25 mouse cellular contexts compared by ENCODE assay signal in the genomic region with DNA sequence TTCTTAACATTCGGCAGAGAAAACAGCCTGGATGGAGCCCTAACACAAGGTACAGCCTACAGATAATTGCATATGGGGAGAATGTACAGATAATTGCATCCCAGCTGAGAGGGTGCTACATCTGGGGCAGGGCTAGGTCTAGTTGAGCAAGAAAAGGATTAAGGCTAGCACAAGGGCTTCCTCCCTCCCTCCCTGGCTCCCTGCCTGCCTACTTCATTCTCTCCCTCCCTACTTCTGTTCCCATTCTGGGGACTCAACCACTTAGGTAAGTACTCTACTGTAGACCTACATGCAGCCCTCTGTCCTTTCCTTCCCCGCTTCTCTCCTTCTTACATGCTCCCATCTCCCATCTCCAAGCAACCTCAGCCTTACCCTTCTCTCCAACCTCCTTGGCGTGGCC. TPM values are rescaled to one million over a fixed set of nuclear protein-coding genes. Genes with fewer than 3 reads are reported as not detected.
DNase-seq lines count a peak whose midpoint lies in the region; ATAC-seq and TF ChIP-seq lines count a peak whose summit lies in the region.
"Had no signal": no experiment of that assay in that cellular context is flagged by ENCODE, and none has a peak within 500 bp of the region (broad histone marks: within the 10 kb centered on the region; RNA-seq: fewer than 3 reads in every experiment).

No protein-coding gene starts in this region.

- no peaks in the 10 kb centered on the region for H3K79me2 ChIP-seq in MEL (ENCODE audit: control insufficient read depth, insufficient read depth, low read length, poor library complexity)

- H3K36me3 ChIP-seq in E14TG2a.4 (ENCODE audit: insufficient read depth, low read length) (peaks cover 4% of the 10 kb centered on the region; the same call in 1 of the 2 replicates), MEL (ENCODE audit: control insufficient read depth in 1 of 2, insufficient read depth in 2 of 2, low read length in 2 of 2) (no peaks in the 10 kb centered on the region)
- H3K36me3 ChIP-seq: embryonic facial prominence, embryonic 13.5 days; forebrain, embryonic 12.5 days; G1E; heart, embryonic 13.5 days had no signal

- H3K9me3 ChIP-seq in E14TG2a.4 (ENCODE audit: low read length) (no peaks in the 10 kb centered on the region), MEL (replicated peaks; ENCODE audit: insufficient read depth, low read length) (no peaks in the 10 kb centered on the region)
- H3K9me3 ChIP-seq: embryonic facial prominence, embryonic 13.5 days; forebrain, embryonic 12.5 days; G1E; heart, embryonic 13.5 days had no signal

- DNase-seq in MEL (ENCODE audit: low read depth, low spot score), result no peak
- peak; percentile 32 for DNase-seq in lung, postnatal 10 days
- peak; percentile 31 to 54 for DNase-seq in lung, postnatal 4 days
- DNase-seq in thymus, postnatal 36 days, result no peak
- no peak for DNase-seq in ovary, adult 18-20 months (ENCODE audit: low spot score)
- DNase-seq: adrenal gland, postnatal 25 days; cerebellum, adult 18-20 months; cerebellum, adult 9-11 months; cerebellum, postnatal 36 days; gastrocnemius, adult 2 months; gastrocnemius, postnatal 25 days; heart, postnatal 36 days had no signal

- H3K4me1 ChIP-seq in E14TG2a.4 (replicated peaks; ENCODE audit: low read depth, low read length), result peaks cover 94% of the 10 kb centered on the region
- H3K4me1 ChIP-seq in MEL (ENCODE audit: control insufficient read depth in 1 of 2, insufficient read depth in 2 of 2, low read length in 2 of 2), result peaks cover 3 to 4% of the 10 kb centered on the region in 2 experiments; a peak in 2 of 4 replicates
- H3K4me1 ChIP-seq: embryonic facial prominence, embryonic 13.5 days; forebrain, embryonic 12.5 days had no signal

- H3K9ac ChIP-seq in MEL (ENCODE audit: control insufficient read depth, low read depth, low read length, poor library complexity, severe bottlenecking), result no peak overlapping the region
- H3K9ac ChIP-seq: embryonic facial prominence, embryonic 13.5 days; forebrain, embryonic 12.5 days; heart, embryonic 13.5 days had no signal

- TF ChIP-seq RAD21 in MEL (IDR thresholded peaks at IDR 0.05; ENCODE audit: low read depth, low read length), result no peak

- H3K27ac ChIP-seq in MEL (ENCODE audit: control insufficient read depth, low read depth, low read length), result no peak overlapping the region
- H3K27ac ChIP-seq: embryonic facial prominence, embryonic 13.5 days; forebrain, embryonic 12.5 days; gastrocnemius, adult 2 months; heart, embryonic 13.5 days had no signal

- no peak for TF ChIP-seq CTCF in E14TG2a.4 (conservative IDR thresholded peaks at IDR 0.05; ENCODE audit: low read length)
- TF ChIP-seq CTCF in MEL (IDR thresholded peaks at IDR 0.05 in 2 of 3, conservative IDR thresholded peaks at IDR 0.05 in 1 of 3; ENCODE audit: control insufficient read depth in 1 of 3, insufficient read depth in 1 of 3, low read depth in 2 of 3, low read length in 3 of 3, poor library complexity in 1 of 3, severe bottlenecking in 1 of 3), result no peak

- TF ChIP-seq POLR2A in MEL (IDR thresholded peaks at IDR 0.05; ENCODE audit: control insufficient read depth in 1 of 2, insufficient read depth in 1 of 2, low read depth in 1 of 2, low read length in 2 of 2, poor library complexity in 1 of 2), result no peak

- peak overlapping the region; percentile 3; the same call in 1 of the 2 replicates for H3K4me3 ChIP-seq in E14TG2a.4 (replicated peaks; ENCODE audit: low read length)
- H3K4me3 ChIP-seq in MEL (ENCODE audit: control insufficient read depth in 1 of 2, insufficient read depth in 1 of 2, low read depth in 2 of 2, low read length in 2 of 2), result no peak overlapping the region
- H3K4me3 ChIP-seq: embryonic facial prominence, embryonic 13.5 days; forebrain, embryonic 12.5 days; gastrocnemius, adult 2 months; heart, embryonic 13.5 days had no signal

- H3K27me3 ChIP-seq in E14TG2a.4 (ENCODE audit: insufficient read depth, low read length) (no peaks in the 10 kb centered on the region), MEL (ENCODE audit: control insufficient read depth in 1 of 2, insufficient read depth in 2 of 2, low read length in 2 of 2) (no peaks in the 10 kb centered on the region)
- H3K27me3 ChIP-seq: embryonic facial prominence, embryonic 13.5 days; heart, embryonic 13.5 days had no signal

- no peak for ATAC-seq in megakaryocyte-erythroid progenitor cell, adult 5-6 weeks (replicated peaks; ENCODE audit: low FRiP score, low TSS enrichment, poor library complexity, severe bottlenecking)
- ATAC-seq: forebrain, embryonic 16.5 days; hindbrain, embryonic 16.5 days had no signal

- no peak for TF ChIP-seq EP300 in MEL (IDR thresholded peaks at IDR 0.05; ENCODE audit: low read depth in 1 of 2, low read length in 2 of 2)

TF ChIP-seq in MEL, 35 proteins besides CTCF, POLR2A, EP300 and RAD21:
- TF ChIP-seq ZC3H11A (IDR thresholded peaks at IDR 0.05; ENCODE audit: low read depth, low read length) (no peak), ETS1 (IDR thresholded peaks at IDR 0.05; ENCODE audit: low read depth, low read length) (peak; percentile 49; the same call in 1 of the 2 replicates), POLR2AphosphoS5 (IDR thresholded peaks at IDR 0.05; ENCODE audit: borderline replicate concordance, low read depth, low read length) (no peak), SIN3A (IDR thresholded peaks at IDR 0.05; ENCODE audit: low read length) (no peak), MXI1 (IDR thresholded peaks at IDR 0.05; ENCODE audit: low read depth, low read length) (no peak), E2F4 (IDR thresholded peaks at IDR 0.05; ENCODE audit: borderline replicate concordance, low read depth, low read length) (no peak), ZMIZ1 (IDR thresholded peaks at IDR 0.05; ENCODE audit: low read depth, low read length) (no peak), MYB (IDR thresholded peaks at IDR 0.05; ENCODE audit: low read depth, low read length) (no peak), SMC3 (IDR thresholded peaks at IDR 0.05; ENCODE audit: low read depth, low read length) (no peak)

RNA-seq across cellular contexts. Expression of gene Fam25c, which starts 1.9 kb away (rescaled TPM):
- not detected in 2 replicates for total RNA-seq in MEL (2012; rRNA removed)
- polyA plus RNA-seq in MEL (2012; ENCODE audit: insufficient read depth in 1 of 2, insufficient read length in 2 of 2, low read depth in 1 of 2, low replicate concordance in 2 of 2, missing spikeins in 1 of 2), result not detected
- not detected in 2 replicates for total RNA-seq in megakaryocyte-erythroid progenitor cell, adult 5-6 weeks (2014; fragmentation: Nextera tagmentation)
- total RNA-seq in megakaryocyte-erythroid progenitor cell, adult 5-6 weeks (2017), result not detected in 2 replicates
- total RNA-seq: adrenal gland, postnatal 25 days; CH12.LX; G1E; gastrocnemius, adult 2 months; granulocyte monocyte progenitor cell, adult 5-6 weeks; heart, adult 8-10 months; heart, postnatal 36 days had no signal
- polyA plus RNA-seq: forebrain, embryonic 12.5 days; forebrain, embryonic 16.5 days; G1E; heart, embryonic 13.5 days; heart, postnatal 0 days; hindbrain, embryonic 11.5 days; hindbrain, embryonic 16.5 days had no signal

RNA-seq across cellular contexts. Expression of gene Sncg, which starts 21.3 kb away (rescaled TPM):
- not detected in 2 replicates for total RNA-seq in MEL (2012; rRNA removed)
- polyA plus RNA-seq in MEL (2012; ENCODE audit: insufficient read depth in 1 of 2, insufficient read length in 2 of 2, low read depth in 1 of 2, low replicate concordance in 2 of 2, missing spikeins in 1 of 2), result not detected
- not detected in 2 replicates for total RNA-seq in megakaryocyte-erythroid progenitor cell, adult 5-6 weeks (2014; fragmentation: Nextera tagmentation)
- not detected in 2 replicates for total RNA-seq in megakaryocyte-erythroid progenitor cell, adult 5-6 weeks (2017)
- total RNA-seq: granulocyte monocyte progenitor cell, adult 5-6 weeks had no signal
- polyA plus RNA-seq: G1E had no signal

RNA-seq across cellular contexts. Expression of gene Mmrn2, which starts 21.9 kb away (rescaled TPM):
- 0.08 TPM in 1 of 2 replicates, not detected in the other for total RNA-seq in MEL (2012; rRNA removed)
- under 1 TPM in 1 of 2 experiments, not detected in 1; 0.03 TPM for polyA plus RNA-seq in MEL (2012; ENCODE audit: insufficient read depth in 1 of 2, insufficient read length in 2 of 2, low read depth in 1 of 2, low replicate concordance in 2 of 2, missing spikeins in 1 of 2)
- not detected in 2 replicates for total RNA-seq in megakaryocyte-erythroid progenitor cell, adult 5-6 weeks (2014; fragmentation: Nextera tagmentation)
- total RNA-seq in megakaryocyte-erythroid progenitor cell, adult 5-6 weeks (2017), result not detected in 2 replicates
- total RNA-seq: CH12.LX; granulocyte monocyte progenitor cell, adult 5-6 weeks had no signal

RNA-seq across cellular contexts. Expression of gene Glud1, which starts 42.8 kb away (rescaled TPM):
- total RNA-seq in MEL (2012; rRNA removed), result 92.3 and 99.9 TPM in 2 replicates
- polyA plus RNA-seq in MEL (2012; ENCODE audit: insufficient read depth in 1 of 2, insufficient read length in 2 of 2, low read depth in 1 of 2, low replicate concordance in 2 of 2, missing spikeins in 1 of 2), result 100 to 1,000 TPM in 1 of 2 experiments, 10 to 100 TPM in 1; 57.1 to 125 TPM
- 38.5 and 40.5 TPM in 2 replicates for total RNA-seq in megakaryocyte-erythroid progenitor cell, adult 5-6 weeks (2014; fragmentation: Nextera tagmentation)
- total RNA-seq in megakaryocyte-erythroid progenitor cell, adult 5-6 weeks (2017), result 34.3 and 37.8 TPM in 2 replicates

RNA-seq across cellular contexts. Expression of gene Shld2, which starts 43.0 kb away (rescaled TPM):
- total RNA-seq in MEL (2012; rRNA removed), result 7.9 and 9.2 TPM in 2 replicates
- polyA plus RNA-seq in MEL (2012; ENCODE audit: insufficient read depth in 1 of 2, insufficient read length in 2 of 2, low read depth in 1 of 2, low replicate concordance in 2 of 2, missing spikeins in 1 of 2), result 1 to 10 TPM in 1 of 2 experiments, not detected in 1; 7.0 TPM
- total RNA-seq in megakaryocyte-erythroid progenitor cell, adult 5-6 weeks (2014; fragmentation: Nextera tagmentation), result 8.0 and 9.1 TPM in 2 replicates
- 17.1 and 18.0 TPM in 2 replicates for total RNA-seq in megakaryocyte-erythroid progenitor cell, adult 5-6 weeks (2017)

Comparison
In these comparisons a context has a peak if more than half of its experiments do, and no peak if none do; other contexts are left out.
1. DNase-seq: peak in lung, postnatal 10 days (single experiment) and lung, postnatal 4 days (2 of 2); none in MEL (single experiment), thymus, postnatal 36 days (0 of 2) and ovary, adult 18-20 months (single experiment).